Mouse (Mus musculus) liver, embryonic 11.5 days (tissue): ENCODE data around the gene Eif4g3. TPM values are rescaled to one million over a fixed set of nuclear protein-coding genes. Genes with fewer than 3 reads are reported as not detected.

Experiments used
- ATAC-seq: fragments of 200-750 bp; cut with Nextera tagmentation; replicated peaks from 2 replicates; pipeline ENCODE4 v1.8.0; 2017; ENCODE audit warnings: moderate number of reproducible peaks, mild to moderate bottlenecking, moderate TSS enrichment, moderate library complexity; ENCODE audit not compliant: low FRiP score
- DNase-seq: peaks from one replicate; pipeline ENCODE4 v3.0.0-alpha.2; 2017; ENCODE audit warnings: low spot score
- H3K27ac ChIP-seq: fragments of 300-500 bp; sonication (generic); 2 replicates; pipeline ENCODE4 v1.5.1; 2014; ENCODE audit warnings: mild to moderate bottlenecking, low read depth, low read length, control low read depth
- H3K27me3 ChIP-seq: fragments of 300-500 bp; sonication (generic); replicated peaks from 2 replicates; pipeline ENCODE4 v1.6.1; 2014; ENCODE audit warnings: low read length, mixed read lengths; ENCODE audit not compliant: control insufficient read depth, insufficient read depth
- H3K36me3 ChIP-seq: fragments of 300-500 bp; sonication (generic); 2 replicates; pipeline ENCODE4 v1.6.1; 2014; ENCODE audit warnings: mild to moderate bottlenecking, low read length, moderate library complexity, mixed read lengths; ENCODE audit not compliant: control insufficient read depth, insufficient read depth
- H3K4me1 ChIP-seq: fragments of 300-500 bp; sonication (generic); replicated peaks from 2 replicates; pipeline ENCODE4 v1.6.1; 2014; ENCODE audit warnings: low read length, mixed read lengths; ENCODE audit not compliant: control insufficient read depth, insufficient read depth
- H3K4me2 ChIP-seq: fragments of 300-500 bp; sonication (generic); 2 replicates; pipeline ENCODE4 v1.6.1; 2014; ENCODE audit warnings: mild to moderate bottlenecking, control low read depth, moderate library complexity
- H3K4me3 ChIP-seq: fragments of 300-500 bp; sonication (generic); 2 replicates; pipeline ENCODE4 v1.5.1; 2014; ENCODE audit warnings: low read depth, low read length, control low read depth
- H3K9ac ChIP-seq: fragments of 300-500 bp; sonication (generic); 2 replicates; pipeline ENCODE4 v1.6.1; 2014; ENCODE audit warnings: low read depth, low read length, control low read depth
- H3K9me3 ChIP-seq: fragments of 300-500 bp; sonication (generic); 2 replicates; pipeline ENCODE4 v1.6.1; 2016; ENCODE audit warnings: low read length, inconsistent platforms, mixed read lengths; ENCODE audit not compliant: control insufficient read depth
- WGBS: fragments of 180-500 bp; shearing (Covaris S2); extraction: QIAGEN DNeasy Blood & Tissue Kit; methylation state at CpG from one replicate; pipeline ENCODE4 v1.1.7; 2014; 5-methylcytosine and 5-hydroxymethylcytosine counted together
- polyA plus RNA-seq: library from polyadenylated mRNA; unstranded; fragments of >200 nt; fragmentation: Nextera tagmentation; extraction: Ambion mirVana; gene quantifications from 2 replicates; pipeline ENCODE4 v1.2.1, GENCODE M21; 2014

Gene Eif4g3
- polyA plus RNA-seq, 1 experiment from 2014 or later, result 28.3 TPM

GRCm38 (mm10) chr4:138138219-138138618, 145.4 kb downstream of the Eif4g3 start:
- WGBS, result 95% methylated on average over 7 of the region's 7 CpGs
- Histone ChIP-seq H3K4me3 (no peak overlapping the region), H3K4me2 (no peak overlapping the region), H3K27ac (no peak overlapping the region), H3K36me3 (peaks cover 8% of the 10 kb centered on the region; the same call in 1 of the 2 replicates), H3K9me3 (no peaks in the 10 kb centered on the region), H3K27me3 (no peaks in the 10 kb centered on the region), H3K9ac (no peak overlapping the region), H3K4me1 (no peaks in the 10 kb centered on the region)
- DNase-seq, result no peak
- ATAC-seq, result no peak

- Histone ChIP-seq H3K36me3 (no peaks in the 10 kb centered on the region; the same call in 1 of the 2 replicates), H3K4me2 (no peak overlapping the region), H3K4me1 (no peaks in the 10 kb centered on the region), H3K4me3 (no peak overlapping the region), H3K27me3 (no peaks in the 10 kb centered on the region), H3K27ac (no peak overlapping the region), H3K9me3 (no peaks in the 10 kb centered on the region), H3K9ac (no peak overlapping the region)
- no peak for ATAC-seq
- WGBS, result 91% methylated on average over 7 of the region's 7 CpGs
- DNase-seq, result no peak
Observed at GRCm38 (mm10) chr4:138141358-138141757, 148.5 kb downstream of the Eif4g3 start.

- H3K27me3 ChIP-seq, result no peaks in the 10 kb centered on the region
- DNase-seq (no peak), ATAC-seq (no peak)
- no peak overlapping the region for H3K4me3 ChIP-seq
- H3K36me3 ChIP-seq, result peaks cover 4% of the 10 kb centered on the region; the same call in 1 of the 2 replicates
- H3K27ac ChIP-seq, result no peak overlapping the region
- 88% methylated on average over 8 of the region's 8 CpGs for WGBS
- H3K9ac ChIP-seq, result no peak overlapping the region
- no peak overlapping the region for H3K4me2 ChIP-seq
- no peaks in the 10 kb centered on the region for H3K9me3 ChIP-seq
- H3K4me1 ChIP-seq, result no peaks in the 10 kb centered on the region
Observed at GRCm38 (mm10) chr4:138147176-138147575, 154.4 kb downstream of the Eif4g3 start.

- 90% methylated on average over 4 of the region's 4 CpGs for WGBS
- Histone ChIP-seq H3K36me3 (peaks cover 17% of the 10 kb centered on the region), H3K9me3 (no peaks in the 10 kb centered on the region), H3K4me1 (no peaks in the 10 kb centered on the region), H3K27ac (no peak overlapping the region), H3K4me3 (no peak overlapping the region), H3K4me2 (no peak overlapping the region), H3K9ac (no peak overlapping the region), H3K27me3 (no peaks in the 10 kb centered on the region)
- DNase-seq, result no peak
- no peak for ATAC-seq
Observed at GRCm38 (mm10) chr4:138149977-138150376, 157.2 kb downstream of the Eif4g3 start.

GRCm38 (mm10) chr4:138151226-138151625, 158.4 kb downstream of the Eif4g3 start:
- H3K36me3 ChIP-seq, result peaks cover 18% of the 10 kb centered on the region
- no peak overlapping the region for H3K9ac ChIP-seq
- WGBS, result 88% methylated on average over 9 of the region's 9 CpGs
- no peak overlapping the region for H3K4me3 ChIP-seq
- DNase-seq (no peak), ATAC-seq (no peak)
- H3K27me3 ChIP-seq, result no peaks in the 10 kb centered on the region
- H3K27ac ChIP-seq, result no peak overlapping the region
- no peaks in the 10 kb centered on the region for H3K9me3 ChIP-seq
- H3K4me1 ChIP-seq, result no peaks in the 10 kb centered on the region
- no peak overlapping the region for H3K4me2 ChIP-seq

- ATAC-seq (no peak), DNase-seq (peak; percentile 34)
- H3K9me3 ChIP-seq, result no peaks in the 10 kb centered on the region
- H3K27ac ChIP-seq, result no peak overlapping the region
- H3K9ac ChIP-seq, result no peak overlapping the region
- no peaks in the 10 kb centered on the region for H3K27me3 ChIP-seq
- 46% methylated on average over 3 of the region's 3 CpGs for WGBS
- peaks cover 27% of the 10 kb centered on the region for H3K36me3 ChIP-seq
- no peak overlapping the region for H3K4me3 ChIP-seq
- H3K4me1 ChIP-seq, result no peaks in the 10 kb centered on the region
- no peak overlapping the region for H3K4me2 ChIP-seq
Observed at GRCm38 (mm10) chr4:138153980-138154379, 161.2 kb downstream of the Eif4g3 start.

- 78% methylated on average over 5 of the region's 5 CpGs for WGBS
- Histone ChIP-seq H3K27ac (no peak overlapping the region), H3K4me1 (no peaks in the 10 kb centered on the region), H3K4me2 (no peak overlapping the region), H3K9me3 (no peaks in the 10 kb centered on the region), H3K36me3 (peaks cover 22% of the 10 kb centered on the region; the same call in 1 of the 2 replicates), H3K27me3 (no peaks in the 10 kb centered on the region), H3K4me3 (no peak overlapping the region), H3K9ac (no peak overlapping the region)
- DNase-seq (no peak), ATAC-seq (no peak)
Observed at GRCm38 (mm10) chr4:138160918-138161317, 168.1 kb downstream of the Eif4g3 start.

- Histone ChIP-seq H3K27me3 (no peaks in the 10 kb centered on the region), H3K36me3 (peaks cover 22% of the 10 kb centered on the region; the same call in 1 of the 2 replicates), H3K27ac (no peak overlapping the region), H3K9ac (no peak overlapping the region), H3K4me1 (no peaks in the 10 kb centered on the region), H3K4me2 (no peak overlapping the region), H3K4me3 (no peak overlapping the region), H3K9me3 (no peaks in the 10 kb centered on the region)
- no peak for DNase-seq
- ATAC-seq, result no peak
- 83% methylated on average over 3 of the region's 3 CpGs for WGBS
Observed at GRCm38 (mm10) chr4:138161550-138161949, 168.7 kb downstream of the Eif4g3 start.

- DNase-seq (no peak), ATAC-seq (no peak)
- no peak overlapping the region for H3K27ac ChIP-seq
- peaks cover 3% of the 10 kb centered on the region; the same call in 1 of the 2 replicates for H3K4me1 ChIP-seq
- WGBS, result 80% methylated on average over 2 of the region's 2 CpGs
- H3K9ac ChIP-seq, result no peak overlapping the region
- H3K4me3 ChIP-seq, result no peak overlapping the region
- no peaks in the 10 kb centered on the region for H3K9me3 ChIP-seq
- H3K27me3 ChIP-seq, result no peaks in the 10 kb centered on the region
- H3K36me3 ChIP-seq, result peaks cover 23% of the 10 kb centered on the region
- H3K4me2 ChIP-seq, result no peak overlapping the region
Observed at GRCm38 (mm10) chr4:138163836-138164235, 171.0 kb downstream of the Eif4g3 start.
